Mouse (Mus musculus) T-helper 2 cell (primary cell): ENCODE data around the gene Mrps5.
"Not testable (repeated sequence)": the region's sequence is repeated elsewhere in the genome, so short reads cannot be mapped to it uniquely, and the experiment has no call there.

Experiments used
- in situ Hi-C: fragments of 300-600 bp; cut with MboI, MseI; formaldehyde crosslinking; loops from one replicate; pipeline ENCODE4 v1.15.1; 2025; ENCODE audit warnings: high pct_unique_total_duplicates

Mrps5 gene

DNA sequence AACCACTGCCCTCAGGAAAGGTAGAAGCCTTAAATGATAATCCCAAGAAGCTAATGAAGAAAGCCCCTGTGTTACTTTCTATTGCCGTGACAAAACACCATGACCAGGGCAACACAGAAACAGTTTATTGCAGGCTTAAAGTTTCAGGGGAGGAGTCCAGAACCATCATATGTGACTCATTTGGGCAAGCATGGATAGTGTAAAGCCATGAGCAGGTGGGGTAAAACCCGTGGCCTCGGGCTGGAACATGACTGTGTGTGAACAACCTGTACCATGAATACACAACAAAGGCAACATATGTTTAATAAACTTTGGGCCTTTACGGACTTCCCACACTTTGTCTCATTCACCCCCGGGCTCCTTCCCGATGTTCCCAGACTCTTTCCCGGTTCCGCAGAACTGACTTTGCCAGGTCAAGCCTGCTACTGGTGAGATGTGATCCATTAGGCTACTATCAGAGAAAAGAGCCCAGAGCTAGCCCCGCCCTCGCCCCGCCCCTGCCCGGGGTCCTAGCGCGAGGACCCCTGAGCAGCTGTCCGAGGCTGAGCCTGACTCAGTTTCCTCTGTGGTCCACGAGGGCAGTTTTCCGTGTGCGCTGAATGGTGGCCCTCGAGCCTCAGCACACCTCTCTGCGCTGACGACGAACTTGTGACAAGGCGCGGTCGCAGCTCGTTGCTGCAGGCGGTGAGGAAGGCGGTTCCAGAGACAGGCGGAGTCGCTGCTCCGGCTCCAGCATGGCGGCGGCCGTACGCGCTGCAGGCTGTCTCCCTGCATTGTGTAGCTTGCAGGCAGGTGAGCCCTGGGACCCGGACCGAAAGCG, at the start of gene Mrps5, which contains the start of gene Zfp661:
Gene Mrps5 (plus strand): TSS at position 529 of the 820 bp plus-strand sequence.
Gene Zfp661 (minus strand): TSS at position 401 of the 820 bp plus-strand sequence.
- in situ Hi-C loops: no loop called here

DNA sequence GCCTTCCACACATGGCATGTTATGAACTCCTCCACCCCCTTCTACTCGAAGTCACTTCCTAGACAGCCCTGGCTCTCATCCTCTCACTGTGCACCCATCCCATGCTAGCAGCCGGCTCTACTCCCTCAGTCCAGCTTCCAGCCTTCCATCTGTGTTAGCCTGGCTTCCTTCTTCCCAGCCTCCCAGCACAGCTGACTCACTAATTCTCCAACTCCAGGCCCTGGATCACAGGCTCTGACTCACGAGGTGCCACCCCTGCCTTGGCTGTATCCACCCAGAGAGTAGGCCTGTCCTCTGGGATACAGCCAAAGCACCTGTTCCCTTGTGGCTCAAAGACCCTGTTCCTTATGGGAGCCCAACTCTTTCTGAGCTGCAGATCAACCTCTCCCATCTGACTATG, 49.5 kb upstream of the Mrps5 start:
- in situ Hi-C loops: no loop called here

DNA sequence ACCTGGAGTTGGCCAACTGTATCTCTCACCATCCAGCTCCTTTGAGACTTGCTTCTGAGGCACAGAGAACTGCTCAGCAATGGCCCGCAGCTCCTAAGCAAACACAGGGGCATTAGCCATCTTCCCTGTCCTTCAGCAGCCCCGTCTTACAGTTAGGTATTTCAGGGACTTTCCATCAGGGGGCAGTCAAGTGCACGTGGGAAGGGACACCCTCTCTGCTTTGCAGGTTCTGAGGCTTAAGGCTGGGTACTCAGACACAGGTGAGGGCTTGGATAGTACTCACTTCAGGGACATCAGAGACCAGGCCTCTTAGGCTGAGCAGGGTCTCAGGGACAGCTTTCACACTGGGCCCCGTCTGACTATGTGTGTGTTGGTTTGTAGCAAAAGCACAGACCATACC, 47.5 kb upstream of the Mrps5 start:
- in situ Hi-C loops: no loop called here

DNA sequence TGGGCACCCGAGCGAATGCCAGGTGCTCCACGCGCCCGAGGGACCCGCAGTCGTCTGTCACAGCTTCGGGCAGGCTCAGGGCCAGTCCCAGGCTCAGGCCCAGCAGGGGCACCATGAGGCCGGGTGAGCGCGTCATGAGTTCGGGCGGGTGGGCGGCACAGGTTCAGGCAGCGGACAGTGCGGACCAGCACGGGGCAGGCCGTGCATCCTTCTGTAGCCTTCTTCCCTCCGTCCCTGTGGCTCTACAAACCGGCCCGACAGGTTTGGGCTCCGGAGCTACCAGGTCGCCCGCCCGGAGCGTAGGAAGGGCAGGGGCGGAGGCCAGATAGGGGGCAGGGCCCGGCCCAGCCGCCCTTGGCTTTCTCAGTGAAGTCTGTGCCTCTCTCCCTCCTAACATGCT, 45.8 kb upstream of the Mrps5 start, which contains the start of gene Prom2:
Gene Prom2 (minus strand): TSS at position 283 of the 400 bp plus-strand sequence.
- in situ Hi-C loops: no loop called here

DNA sequence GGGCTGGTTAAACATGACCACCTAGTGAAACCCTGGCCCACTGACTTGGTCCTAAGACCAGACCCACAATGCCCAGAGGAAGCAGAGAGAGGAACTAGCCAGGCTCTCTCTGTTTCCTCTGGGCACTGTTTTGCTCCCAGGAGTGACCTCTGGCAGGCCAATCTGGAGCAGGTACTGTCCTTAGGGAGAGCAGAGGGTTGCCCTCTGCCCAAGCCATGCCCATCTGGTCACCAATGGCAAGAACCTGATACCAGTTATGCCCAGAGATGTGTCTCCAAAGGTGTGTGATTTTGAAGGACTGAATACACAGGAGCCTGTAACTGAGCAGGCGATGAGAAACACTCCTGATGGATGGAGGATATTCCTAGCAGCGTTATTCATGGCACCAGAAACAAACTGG, 45.3 kb upstream of the Mrps5 start:
- in situ Hi-C loops: no loop called here

DNA sequence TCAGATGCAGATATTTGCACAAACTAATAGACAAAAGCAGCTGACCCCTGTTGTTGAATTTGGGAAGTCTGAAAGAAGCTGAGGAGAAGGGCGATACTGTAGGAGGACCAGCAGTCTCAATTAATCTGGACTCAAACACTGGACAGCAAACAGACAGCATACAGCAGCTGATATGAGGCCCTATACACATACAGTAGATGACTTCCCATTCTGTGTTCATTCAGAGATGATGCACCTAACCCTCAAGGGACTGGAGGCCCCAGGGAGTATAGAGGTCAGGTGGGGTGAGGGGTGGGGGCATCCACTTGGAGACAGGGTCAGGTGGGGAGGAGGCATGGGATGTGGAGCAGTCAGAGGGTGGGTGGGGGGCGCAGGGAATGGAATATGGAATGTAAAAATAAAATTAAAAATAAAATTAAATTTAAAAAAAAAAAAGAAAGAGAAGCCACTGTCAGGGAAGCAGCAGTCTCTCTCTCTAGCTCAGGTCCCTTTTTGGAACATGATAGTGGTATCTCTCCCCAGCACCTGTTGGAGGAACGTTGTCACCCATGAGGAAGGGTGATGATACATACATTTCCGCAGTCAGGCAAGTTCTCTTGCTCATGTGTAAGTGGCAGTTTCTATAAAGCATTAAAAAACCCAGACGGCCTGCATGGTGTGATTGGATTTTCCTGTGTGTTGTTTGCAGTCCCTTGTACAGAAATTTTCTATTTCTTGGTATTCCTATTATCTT, 38.5 kb upstream of the Mrps5 start:
- in situ Hi-C loops: no loop called here

DNA sequence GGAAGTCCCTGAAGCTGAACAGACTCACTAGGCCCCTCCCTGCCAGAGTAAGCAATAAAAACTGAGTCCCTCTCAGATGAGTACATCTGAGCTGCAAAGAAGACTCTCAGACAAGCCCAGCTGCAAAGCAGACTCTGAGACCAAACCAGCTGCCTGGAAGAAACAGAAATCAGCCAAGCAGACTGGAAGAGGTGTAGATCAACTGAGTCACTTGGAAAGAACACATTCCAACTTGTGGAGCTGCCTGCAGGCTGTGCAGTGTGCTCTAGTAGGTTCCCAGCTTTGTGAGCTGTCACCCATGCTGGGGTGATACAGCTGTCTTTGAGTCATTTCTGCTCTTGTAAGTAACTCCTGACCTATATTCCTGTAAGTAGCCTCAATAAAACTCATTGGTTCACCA, 37.3 kb upstream of the Mrps5 start:
- in situ Hi-C loops: no loop called here

DNA sequence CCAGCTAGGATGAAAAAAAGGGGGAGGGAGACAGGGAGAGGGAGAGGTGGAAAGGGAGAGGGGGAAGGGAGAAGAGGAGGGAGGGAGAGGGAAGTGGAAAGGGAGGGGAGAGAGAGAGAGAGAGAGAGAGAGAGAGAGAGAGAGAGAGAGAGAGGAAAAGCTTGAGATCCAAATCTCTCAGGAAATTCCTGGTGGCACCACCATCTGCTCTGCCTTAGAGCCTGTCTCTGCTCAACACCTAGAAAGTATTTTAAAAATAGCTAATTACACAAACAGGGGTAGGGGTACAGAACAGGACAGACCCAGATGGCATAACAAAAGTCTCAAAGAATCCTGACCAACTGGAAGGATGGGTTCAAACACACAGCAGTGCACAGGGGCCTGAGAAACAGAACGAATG, 36.6 kb upstream of the Mrps5 start:
- in situ Hi-C loops: no loop called here

DNA sequence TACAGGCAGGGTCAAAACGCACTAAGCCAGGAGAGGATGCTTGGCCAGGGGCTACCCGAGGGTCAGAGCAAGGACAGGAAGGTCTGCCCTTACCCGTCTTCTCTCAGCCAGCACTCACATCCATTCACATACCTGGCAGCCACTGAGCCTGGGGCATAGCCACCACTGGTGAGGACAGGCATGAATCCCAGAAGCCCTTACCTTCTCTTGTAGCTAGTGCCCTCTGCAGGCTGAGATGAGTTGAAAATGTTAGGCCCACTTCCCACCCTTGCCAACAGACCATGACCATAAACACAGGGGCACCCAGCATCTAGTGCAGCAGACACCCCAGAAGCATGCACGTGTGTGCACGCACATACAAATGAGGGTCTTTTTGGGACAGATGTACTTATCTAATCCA, 35.9 kb upstream of the Mrps5 start:
- in situ Hi-C loops: no loop called here

DNA sequence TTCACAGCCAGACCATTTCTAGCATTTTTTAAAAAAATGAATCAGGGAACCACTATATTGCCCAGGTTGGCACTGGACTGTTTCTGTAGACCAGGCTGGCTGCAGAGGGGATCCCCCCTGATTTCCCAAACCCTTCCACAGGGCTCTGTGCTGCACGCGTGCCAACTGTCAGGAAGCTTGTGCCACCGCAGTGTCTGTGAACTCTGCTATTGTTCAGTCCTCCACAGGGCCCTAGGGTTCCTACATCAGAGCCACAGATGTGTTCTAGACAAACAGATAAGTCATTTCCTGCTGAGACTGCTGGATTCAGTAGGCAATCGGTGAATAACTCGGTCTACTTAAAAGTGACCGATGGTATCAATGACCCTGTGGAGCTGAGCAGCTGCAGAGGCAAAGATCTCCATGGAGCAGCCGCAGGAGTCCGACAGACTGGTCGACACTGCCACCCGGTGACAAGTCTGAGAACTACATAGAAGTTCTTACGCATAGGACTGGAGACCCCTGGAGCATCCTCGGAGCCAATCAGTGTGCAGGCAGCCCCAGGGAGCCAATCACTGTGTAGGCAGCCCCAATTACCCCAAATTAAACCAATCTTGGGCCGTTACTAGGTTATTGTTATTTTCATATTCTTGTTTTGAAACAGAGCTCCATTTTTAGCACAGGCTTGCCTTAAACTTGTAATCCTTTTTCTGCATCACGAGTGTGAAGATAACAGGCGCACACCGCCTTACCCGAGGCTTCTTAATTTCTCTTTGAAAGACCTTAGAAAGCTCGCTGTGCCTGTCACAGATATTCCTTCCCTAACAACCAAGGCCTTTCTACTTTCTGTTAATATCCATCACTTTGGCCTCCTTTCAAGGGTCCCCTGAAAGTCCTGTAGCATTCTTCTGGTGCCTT, 27.7 kb upstream of the Mrps5 start:
- in situ Hi-C loops: loop anchor here (5.0 kb wide), 1 partner anchor 57 kb away; no protein-coding TSS in a partner anchor

DNA sequence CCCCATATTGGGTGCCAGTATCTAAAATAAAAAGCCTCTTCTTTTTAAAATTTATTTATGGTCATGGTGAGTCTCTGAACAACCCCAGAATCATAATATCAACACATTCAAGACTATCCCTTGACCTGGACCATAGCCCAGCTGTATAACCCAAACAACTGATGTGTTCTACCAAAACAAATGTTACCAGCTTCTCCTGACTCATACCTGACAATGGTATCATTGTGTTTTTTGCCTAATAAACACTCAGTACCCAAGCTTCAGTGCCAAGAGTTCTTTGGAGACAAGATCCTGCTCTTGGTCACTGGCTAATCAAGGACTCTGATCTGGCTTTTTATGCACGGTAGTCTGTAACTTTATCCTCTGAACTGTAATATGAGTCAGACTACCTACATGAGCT, 13.7 kb upstream of the Mrps5 start:
- in situ Hi-C loops: no loop called here

DNA sequence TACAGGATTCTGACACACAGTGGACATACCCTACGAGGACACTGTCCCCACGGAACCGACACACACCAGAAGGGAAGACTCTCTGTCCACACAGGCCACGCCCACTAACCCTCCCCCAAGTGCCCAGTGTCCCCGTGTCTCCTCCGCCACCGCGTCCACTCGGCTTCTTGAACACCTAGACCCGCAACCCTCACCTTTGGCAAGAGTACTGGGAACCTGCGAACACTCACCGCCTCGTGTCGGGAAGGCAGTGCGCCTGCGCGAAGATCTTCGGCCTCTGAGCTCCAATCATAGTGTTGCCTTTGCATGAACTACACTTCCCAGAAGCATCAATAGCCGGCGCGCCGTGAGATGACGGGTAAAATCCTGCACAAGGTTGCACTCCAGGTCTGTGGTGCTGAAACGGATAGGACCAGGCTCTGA, 2.6 kb upstream of the Mrps5 start:
- in situ Hi-C loops: no loop called here

DNA sequence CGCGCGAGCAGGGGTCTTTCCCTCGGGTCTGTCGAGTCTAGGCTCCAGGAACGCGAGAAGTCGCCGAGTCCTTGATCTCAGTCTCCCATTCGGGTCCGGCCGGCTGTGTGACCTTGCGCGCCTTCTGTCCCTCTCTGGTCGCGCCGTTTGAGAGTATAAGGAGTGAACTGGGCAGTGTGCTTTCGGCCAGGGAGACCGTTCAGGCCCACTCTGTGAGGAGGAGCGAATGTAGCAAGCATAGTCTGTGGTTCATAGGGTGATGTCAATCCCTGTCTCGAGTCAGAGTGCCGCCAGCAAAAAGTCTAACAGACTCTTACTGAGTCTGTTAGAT, 457 bp downstream of the Mrps5 start:
- in situ Hi-C loops: no loop called here

DNA sequence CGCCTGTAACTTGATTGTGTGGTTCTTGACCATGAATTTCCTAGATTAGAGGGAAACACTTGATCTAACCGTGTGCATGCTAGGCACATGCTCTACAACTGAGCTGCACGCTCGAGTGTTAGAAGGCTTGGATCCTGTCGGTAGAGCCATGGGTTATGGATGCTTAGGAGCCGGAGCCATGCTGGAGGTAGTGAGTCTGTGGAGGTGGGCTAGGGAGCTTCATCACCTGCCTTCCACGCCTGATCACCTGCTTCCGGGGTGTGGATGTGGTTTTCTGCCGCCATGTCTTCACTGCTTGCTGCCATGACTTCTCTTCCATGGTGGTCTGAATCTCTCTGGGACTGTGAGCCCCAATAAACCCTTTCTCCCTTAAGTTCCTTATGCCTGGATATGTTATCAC, 1.9 kb downstream of the Mrps5 start:
- in situ Hi-C loops: no loop called here

DNA sequence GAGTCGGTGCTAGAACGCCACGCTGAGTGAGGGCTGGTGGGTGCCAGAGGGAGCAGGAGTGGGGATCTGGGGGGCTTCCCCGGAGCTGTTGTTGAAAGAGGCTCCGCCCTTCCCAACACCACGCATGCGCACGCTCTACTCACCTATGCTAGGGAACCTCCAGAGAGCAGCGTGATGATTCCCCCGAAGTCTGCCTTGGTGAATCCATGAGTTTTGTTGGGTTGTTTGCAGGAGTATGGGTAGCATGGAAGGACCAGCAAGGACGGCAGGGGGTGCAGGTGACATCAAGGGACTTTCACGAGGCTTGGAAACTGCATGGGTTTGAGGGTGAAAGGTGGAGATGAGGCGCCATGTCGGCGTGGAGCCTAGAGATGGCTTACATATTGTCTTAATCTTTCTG, 3.2 kb downstream of the Mrps5 start:
- in situ Hi-C loops: no loop called here

DNA sequence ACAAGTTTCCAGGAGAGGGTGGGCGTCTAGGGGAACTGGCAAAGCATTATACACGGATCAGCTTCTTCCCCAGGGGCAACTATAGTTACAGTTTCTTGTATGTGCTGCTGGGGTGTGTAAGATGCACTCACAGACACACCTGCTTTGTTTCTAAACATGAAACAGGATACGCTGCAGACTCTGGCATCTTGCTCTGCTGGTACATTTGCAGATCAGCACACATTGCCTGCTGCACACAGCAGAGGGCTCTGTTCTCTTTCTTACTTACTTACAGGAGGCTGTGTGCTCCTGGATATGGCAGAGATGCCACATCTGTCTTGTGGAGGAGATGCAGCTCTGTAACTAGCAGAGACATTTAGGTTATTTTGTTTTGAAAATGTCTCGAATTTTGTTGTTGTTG, 3.8 kb downstream of the Mrps5 start:
- in situ Hi-C loops: no loop called here

DNA sequence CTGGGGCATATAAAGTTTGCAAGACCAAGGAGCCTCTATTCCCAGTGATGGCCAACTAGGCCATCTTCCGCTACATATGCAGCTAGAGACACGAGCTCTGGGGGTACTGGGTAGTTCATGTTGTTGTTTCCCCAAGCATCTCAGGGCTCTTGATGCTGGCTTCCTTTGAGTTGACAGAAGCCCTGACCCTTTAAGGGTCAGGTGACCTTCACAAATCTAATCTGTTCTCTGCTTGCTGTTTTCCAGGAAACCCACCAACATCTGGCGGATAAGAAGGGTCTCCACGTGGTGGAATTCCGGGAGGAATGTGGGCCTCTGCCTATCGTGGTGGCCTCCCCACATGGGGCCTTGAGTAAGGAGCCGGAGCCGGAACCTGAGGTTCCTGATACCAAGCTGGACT, 16.4 kb downstream of the Mrps5 start:
- in situ Hi-C loops: not testable (repeated sequence)

DNA sequence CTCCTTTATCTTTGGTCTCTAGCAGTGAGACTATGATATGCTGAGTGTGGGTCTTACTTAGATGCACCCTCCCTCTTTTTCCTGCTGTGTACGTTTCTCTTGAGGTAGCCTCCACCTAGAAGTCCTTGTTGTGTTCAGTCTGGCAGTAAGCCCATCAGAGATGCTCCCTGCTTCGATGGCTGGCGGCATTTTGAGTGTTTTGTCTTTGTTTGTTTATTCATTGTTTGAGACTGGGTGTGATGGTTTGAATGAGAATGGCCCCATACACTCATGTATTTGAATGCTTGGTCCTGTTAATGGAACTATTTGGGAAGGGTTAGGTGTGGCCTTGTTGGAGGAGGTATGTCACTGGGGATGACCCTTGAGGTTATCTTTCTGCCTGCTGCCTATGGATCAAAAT, 18.2 kb downstream of the Mrps5 start:
- in situ Hi-C loops: no loop called here

DNA sequence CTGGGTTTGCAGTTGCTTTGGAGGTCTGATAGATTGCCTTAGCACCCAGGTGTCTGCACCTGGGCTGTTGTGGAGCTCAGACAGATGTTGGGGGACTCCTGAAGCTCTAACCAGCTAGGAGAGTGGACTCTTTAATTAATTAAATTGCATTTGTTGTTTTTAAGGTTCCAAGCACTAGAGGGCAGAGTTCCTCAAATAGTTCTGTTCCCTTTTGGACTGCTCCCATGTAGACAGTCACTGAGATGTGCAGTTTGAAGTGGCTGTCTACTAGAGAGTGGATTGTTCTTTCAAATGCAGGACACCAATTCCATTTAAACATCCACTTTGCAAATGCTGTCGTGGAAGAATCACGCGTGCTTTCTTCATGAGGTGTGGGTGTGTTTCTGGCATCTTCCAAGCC, 21.2 kb downstream of the Mrps5 start:
- in situ Hi-C loops: no loop called here

DNA sequence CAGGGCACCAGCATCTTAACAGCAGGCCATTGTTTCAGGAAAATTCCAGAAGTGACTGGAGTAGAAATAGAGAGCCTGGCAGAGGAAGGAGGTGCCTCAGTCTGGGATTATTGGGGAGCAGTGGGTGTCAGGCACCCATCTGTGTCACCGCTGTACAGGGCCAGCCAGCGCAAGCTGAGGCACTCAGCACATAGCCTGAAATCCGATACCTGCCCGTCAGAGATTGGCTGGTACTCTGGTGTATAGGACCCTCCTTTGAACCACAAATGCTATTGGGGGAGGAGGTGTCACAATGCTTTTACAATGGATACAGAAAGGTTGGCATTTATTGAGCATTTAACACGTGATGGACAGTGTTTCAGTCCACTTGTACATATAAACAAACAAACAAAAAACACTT, 22.0 kb downstream of the Mrps5 start:
- in situ Hi-C loops: no loop called here

DNA sequence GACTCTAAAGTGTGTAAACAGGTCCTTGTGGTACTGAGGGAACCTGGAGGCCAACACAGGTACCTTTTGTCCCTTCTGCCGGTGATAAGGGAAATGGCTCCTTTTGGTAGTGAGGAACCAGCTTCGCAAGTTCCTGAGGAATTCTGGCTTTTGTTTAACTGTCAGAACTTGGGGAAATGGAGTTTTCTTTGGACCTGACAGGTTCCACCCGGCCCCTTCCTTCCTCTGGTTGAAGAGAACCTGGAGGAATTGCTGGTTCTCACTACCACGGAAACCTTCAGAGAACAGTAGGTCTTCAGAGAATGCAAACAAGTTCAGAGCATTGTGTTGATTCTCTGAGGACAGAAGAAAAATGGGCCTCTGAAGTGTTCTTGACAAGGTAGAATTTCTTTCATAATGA, 24.4 kb downstream of the Mrps5 start:
- in situ Hi-C loops: loop anchor here (5.0 kb wide), 1 partner anchor 71 kb away; no protein-coding TSS in a partner anchor

DNA sequence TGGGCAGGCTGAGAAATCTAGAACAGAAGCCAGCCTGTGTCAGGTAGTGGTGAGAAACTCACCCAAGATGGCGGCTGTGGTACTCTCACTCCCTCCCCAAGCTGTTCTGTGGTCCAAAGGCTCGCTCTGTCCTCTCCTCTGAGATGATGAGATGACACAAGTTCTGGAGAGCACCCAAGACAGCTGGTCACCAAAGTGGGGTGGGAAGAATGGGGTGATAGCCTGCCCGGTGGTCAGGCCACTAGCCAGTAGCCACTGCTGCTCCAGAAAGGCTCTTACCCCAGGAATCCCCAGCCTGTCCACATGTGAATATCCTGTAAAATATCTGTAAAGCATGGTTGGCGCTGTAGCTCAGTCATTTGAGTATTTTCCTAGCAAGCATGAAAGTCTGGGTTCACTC, 25.3 kb downstream of the Mrps5 start:
- in situ Hi-C loops: loop anchor here (5.0 kb wide), 1 partner anchor 70 kb away; no protein-coding TSS in a partner anchor
